Comparison of ENCODE assay signal across 8 mouse cellular contexts in the genomic region with DNA sequence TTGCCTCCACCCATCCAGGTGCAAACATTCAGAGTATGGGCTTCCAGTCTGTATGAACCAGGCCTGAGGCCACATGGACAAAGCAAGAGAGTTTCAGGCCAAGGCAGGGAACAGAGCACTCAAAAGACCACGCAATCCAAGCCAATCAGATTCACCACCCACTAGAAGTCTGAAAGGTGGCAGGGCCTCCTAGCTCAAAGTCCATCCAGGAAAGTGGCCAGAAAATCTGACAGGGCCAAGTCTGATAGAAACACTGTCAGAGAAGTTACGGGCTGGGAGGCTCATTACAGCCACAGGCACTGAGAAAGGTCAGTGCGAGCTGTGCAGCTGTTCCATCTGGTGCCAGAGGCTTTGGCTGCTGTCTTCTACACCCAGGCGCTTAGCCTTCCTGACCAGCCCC. TPM values are rescaled to one million over a fixed set of nuclear protein-coding genes. Genes with fewer than 3 reads are reported as not detected.
DNase-seq lines count a peak whose midpoint lies in the region; TF ChIP-seq lines count a peak whose summit lies in the region.

No protein-coding gene starts in this region.

- peak overlapping the region; percentile 85 for H3K4me3 ChIP-seq in limb, embryonic 10.5 days
- H3K4me3 ChIP-seq in myocyte, result peak overlapping the region; percentile 73

- 45% methylated on average over 4 of the region's 4 CpGs for WGBS in limb, embryonic 10.5 days

- H3K4me2 ChIP-seq in myocyte (ENCODE audit: low read depth), result peak overlapping the region; percentile 90

- peak; percentile 16 to 29 for DNase-seq in adrenal gland, adult 18-20 months (ENCODE audit: low spot score in 2 of 2)
- DNase-seq in adrenal gland, adult (ENCODE audit: inconsistent age in 2 of 2, low spot score in 1 of 2), result no peak
- peak; percentile 1 to 5 for DNase-seq in urinary bladder, postnatal 36 days (ENCODE audit: low spot score in 2 of 2)
- DNase-seq in urinary bladder, postnatal 4 days (ENCODE audit: low spot score in 2 of 2), result no peak
- peak; percentile 21 for DNase-seq in heart, postnatal 4 days
- DNase-seq in limb, embryonic 10.5 days (ENCODE audit: low spot score), result peak; percentile 49
- no peak for DNase-seq in frontal cortex, postnatal 36 days (ENCODE audit: low spot score in 2 of 2)

- no peaks in the 10 kb centered on the region for H3K27me3 ChIP-seq in limb, embryonic 10.5 days (ENCODE audit: low read depth, poor library complexity, severe bottlenecking)
- no peaks in the 10 kb centered on the region for H3K27me3 ChIP-seq in myocyte (ENCODE audit: control insufficient read depth, insufficient read depth, insufficient read length)

- H3K27ac ChIP-seq in limb, embryonic 10.5 days, result peak overlapping the region; percentile 98

- H3K4me1 ChIP-seq in limb, embryonic 10.5 days, result peaks cover 29% of the 10 kb centered on the region

- no peaks in the 10 kb centered on the region for H3K36me3 ChIP-seq in limb, embryonic 10.5 days
- H3K36me3 ChIP-seq in myocyte (ENCODE audit: control insufficient read depth, insufficient read depth), result no peaks in the 10 kb centered on the region

- H3ac ChIP-seq in myocyte (ENCODE audit: control insufficient read depth, insufficient read length), result peak overlapping the region; percentile 84

- no peaks in the 10 kb centered on the region for H3K9me3 ChIP-seq in limb, embryonic 10.5 days (replicated peaks)

- no peak for TF ChIP-seq POLR2A in myocyte (IDR thresholded peaks at IDR 0.05; ENCODE audit: insufficient read length, low read depth)

- peaks cover 33% of the 10 kb centered on the region for H3K79me2 ChIP-seq in myocyte (ENCODE audit: control insufficient read depth, insufficient read depth)

TF ChIP-seq in myocyte, 11 proteins besides CTCF, POLR2A, EP300 and RAD21:
- TF ChIP-seq E2F4 (IDR thresholded peaks at IDR 0.05; ENCODE audit: insufficient read depth) (no peak), TCF3 (IDR thresholded peaks at IDR 0.05; ENCODE audit: insufficient read length, low read depth) (no peak), MYOD1 (IDR thresholded peaks at IDR 0.05; ENCODE audit: control insufficient read depth in 1 of 3, insufficient read length in 2 of 3, low read depth in 2 of 3) (peak; percentile 45 to 87 (median 81)), SRF (IDR thresholded peaks at IDR 0.05; ENCODE audit: control insufficient read depth, insufficient read length, low read depth) (no peak), TCF12 (IDR thresholded peaks at IDR 0.05; ENCODE audit: insufficient read depth, poor library complexity, severe bottlenecking) (no peak), REST (IDR thresholded peaks at IDR 0.05; ENCODE audit: insufficient read depth, insufficient read length) (no peak), MYOG (IDR thresholded peaks at IDR 0.05; ENCODE audit: control insufficient read depth in 1 of 3, insufficient read depth in 1 of 3, insufficient read length in 2 of 3, low read depth in 2 of 3) (peak; percentile 56 to 89 (median 66)), POLR2AphosphoS2 (IDR thresholded peaks at IDR 0.05; ENCODE audit: insufficient read length, low read depth) (no peak), MAX (IDR thresholded peaks at IDR 0.05; ENCODE audit: low read depth) (no peak)

RNA-seq across cellular contexts. Expression of a gene that starts 1.2 kb away (rescaled TPM):
- total RNA-seq in adrenal gland, adult 18-20 months (2021), result 10 to 100 TPM; 13.7 to 17.5 TPM
- 10 to 100 TPM; 18.1 to 18.9 TPM for total RNA-seq in heart, postnatal 4 days (2021)
- 15.9 and 16.0 TPM in 2 replicates for polyA plus RNA-seq in limb, embryonic 10.5 days (2016; fragmentation: Nextera tagmentation; extraction: Ambion mirVana)
- polyA plus RNA-seq in myocyte (2012; fragmentation: generic; extraction: Trizol), result 3.7 TPM

RNA-seq across cellular contexts. Expression of a gene that starts 38.8 kb away (rescaled TPM):
- 1 to 10 TPM; 4.0 to 4.8 TPM for total RNA-seq in adrenal gland, adult 18-20 months (2021)
- total RNA-seq in heart, postnatal 4 days (2021), result 1 to 10 TPM; 4.3 to 6.2 TPM
- polyA plus RNA-seq in limb, embryonic 10.5 days (2016; fragmentation: Nextera tagmentation; extraction: Ambion mirVana), result 47.0 and 55.4 TPM in 2 replicates
- polyA plus RNA-seq in myocyte (2012; fragmentation: generic; extraction: Trizol), result 2.7 TPM

Comparison
In these comparisons a context has a peak if more than half of its experiments do, and no peak if none do; other contexts are left out.
1. DNase-seq: peak in adrenal gland, adult 18-20 months (2 of 2), urinary bladder, postnatal 36 days (2 of 2), heart, postnatal 4 days (single experiment) and limb, embryonic 10.5 days (single experiment); none in adrenal gland, adult (0 of 2), urinary bladder, postnatal 4 days (0 of 2) and frontal cortex, postnatal 36 days (0 of 2).